Mouse (Mus musculus): Measurements from ENCODE around the gene Tex13c1. TPM values are rescaled to one million over a fixed set of nuclear protein-coding genes. Genes with fewer than 3 reads are reported as not detected.

Tex13c1 gene
- not detected in 2 replicates for polyA plus RNA-seq (2015; fragmentation: Nextera tagmentation; extraction: Ambion mirVana)

DNA sequence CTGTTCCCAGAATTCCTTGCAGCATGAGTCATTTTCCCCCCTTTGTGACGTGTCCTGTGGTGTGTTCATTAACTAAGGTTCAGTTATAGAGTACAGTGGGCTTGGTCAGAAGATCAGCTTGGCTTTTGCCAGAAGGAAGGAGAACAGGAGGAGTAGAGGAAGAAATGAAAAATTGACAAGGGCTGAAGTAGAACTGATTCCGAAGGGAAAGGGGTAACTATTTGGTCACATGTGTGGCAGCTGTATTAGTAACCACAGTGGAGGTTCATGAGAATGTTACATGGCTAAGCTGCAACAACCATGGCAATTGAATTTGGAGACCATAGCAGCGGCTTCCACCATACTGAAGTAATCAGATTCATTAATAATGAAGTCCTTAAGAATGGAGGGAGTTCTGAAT lies at the start of gene Tex13c1:
TSS of gene Tex13c1 (plus strand) at position 301 of the 400 bp plus-strand sequence.

Other genes with a start within 250 kb of the Tex13c1 start
- 0.39 and 0.49 TPM in 2 replicates for gene Tenm1, start 162.0 kb upstream of the Tex13c1 start, polyA plus RNA-seq (2015; fragmentation: Nextera tagmentation; extraction: Ambion mirVana)